Mouse (Mus musculus): Measurements from ENCODE around the gene Morf4l2.

GRCm38 (mm10) chrX:136779262-136779661, 35.8 kb upstream of the Morf4l2 start:
- TF ChIP-seq CTCF (IDR thresholded peaks at IDR 0.05; ENCODE audit: borderline replicate concordance, insufficient read depth, low read length) (no peak), POLR2A (IDR thresholded peaks at IDR 0.05; ENCODE audit: low read depth, low read length) (no peak)
